Mouse (Mus musculus): ENCODE results near the gene Zfp950.

Gene Zfp950

DNA sequence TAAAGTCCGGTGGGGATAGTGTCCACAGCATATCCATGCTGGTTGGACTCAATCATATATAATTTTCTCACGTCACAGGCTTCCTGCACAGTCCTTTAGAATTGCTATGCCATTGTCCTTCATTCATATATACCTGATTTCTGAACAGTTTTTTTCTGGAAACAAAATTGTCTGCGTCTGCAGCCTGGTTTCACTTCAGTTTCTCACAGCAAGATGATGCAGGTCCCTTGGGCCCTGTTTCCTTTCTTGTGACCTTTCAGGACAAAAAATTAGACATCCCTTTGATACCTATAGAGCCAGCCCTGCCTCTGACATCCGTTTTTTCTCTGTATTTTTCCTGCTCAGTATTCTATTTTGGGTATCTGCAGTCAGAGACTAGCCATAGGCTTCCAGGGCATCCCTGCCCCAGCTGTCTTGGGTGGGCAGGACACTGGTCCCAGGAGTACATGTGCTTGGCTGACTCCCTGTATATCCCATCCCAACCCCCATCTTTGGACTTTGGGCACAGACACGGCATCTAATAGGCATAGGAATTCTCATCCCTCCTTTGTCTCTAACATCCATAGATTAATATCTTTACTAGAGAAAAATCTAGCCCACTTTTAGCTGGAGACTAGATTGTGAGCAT, 83.7 kb downstream of the Zfp950 start:
- no peak for DNase-seq

DNA sequence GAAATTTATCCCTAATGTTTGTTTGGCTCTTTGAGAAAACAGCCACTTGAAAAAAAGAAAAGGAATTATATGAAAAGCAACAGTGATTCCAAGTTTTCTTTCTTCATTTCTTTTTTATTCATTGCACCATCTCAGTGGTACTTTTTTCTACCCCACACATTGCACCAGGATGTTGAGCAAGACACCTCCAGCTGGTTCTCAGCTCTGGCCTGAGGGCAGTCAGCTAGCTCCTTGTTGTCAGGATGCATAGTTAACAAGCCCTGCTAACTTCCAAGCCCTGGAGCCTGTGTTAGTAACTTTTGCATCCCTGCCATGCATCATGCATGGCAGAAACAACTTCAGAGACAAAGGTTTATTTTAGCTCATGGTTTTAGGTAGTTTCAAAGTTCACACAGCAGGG, 87.9 kb downstream of the Zfp950 start:
- no peak for DNase-seq

DNA sequence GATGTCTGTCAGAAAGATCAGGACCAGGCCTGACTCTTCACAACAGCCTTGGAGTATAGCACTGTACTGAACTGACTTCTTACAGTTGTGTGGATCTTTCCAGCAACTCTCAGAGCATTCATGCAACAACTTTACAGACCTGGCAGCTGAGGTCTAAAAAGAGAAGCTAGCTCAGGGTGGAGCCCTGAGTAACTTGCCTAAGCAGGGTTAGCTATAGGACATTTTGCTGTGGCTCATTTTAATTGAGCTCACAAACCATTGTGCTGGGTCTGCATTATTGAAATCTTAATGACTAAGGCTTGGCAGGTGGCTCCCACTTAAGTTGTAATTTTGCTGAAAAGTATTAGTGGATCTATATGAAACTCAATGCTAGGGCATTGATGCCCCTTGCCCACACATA, 88.6 kb downstream of the Zfp950 start:
- no peak for DNase-seq

DNA sequence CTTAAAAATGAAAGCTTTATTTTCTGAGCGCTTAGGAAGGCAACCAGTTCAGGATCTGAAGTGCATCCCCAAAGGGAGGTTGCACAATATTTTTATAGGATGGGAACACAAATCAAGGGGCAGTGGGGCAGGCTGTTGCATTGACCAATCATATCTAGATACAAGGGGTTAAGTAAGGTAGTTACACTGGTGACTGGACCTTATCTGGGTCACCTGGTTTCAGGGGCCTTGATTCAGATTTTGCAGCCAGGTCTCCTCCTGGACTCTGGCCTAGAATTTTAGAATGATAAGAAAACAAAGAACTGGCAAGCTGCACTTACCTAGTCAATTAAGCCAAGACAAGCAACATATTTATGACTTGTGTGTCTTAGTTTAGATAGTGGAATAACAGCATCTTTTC, 89.5 kb downstream of the Zfp950 start:
- no peak for DNase-seq

DNA sequence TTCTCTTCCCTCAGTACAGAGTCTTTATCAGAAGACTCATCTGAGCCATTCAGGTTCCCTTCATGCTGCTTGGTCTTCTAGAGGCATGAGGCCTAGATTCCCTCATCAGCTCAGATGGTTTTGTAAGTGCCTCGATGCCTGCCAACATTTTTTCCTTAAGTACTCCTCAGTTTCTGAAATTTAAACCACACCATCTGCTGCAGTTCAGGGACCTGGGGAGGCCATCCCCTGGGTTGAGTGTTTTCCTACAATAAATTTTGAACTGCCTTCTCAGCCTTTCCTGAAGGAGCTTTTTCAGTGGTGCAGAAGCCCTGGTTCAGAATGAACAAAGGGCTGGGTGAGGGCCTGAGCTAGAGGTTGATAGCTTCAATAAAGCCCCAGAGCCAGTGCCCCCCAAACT, 91.2 kb downstream of the Zfp950 start:
- DNase-seq: no peak

DNA sequence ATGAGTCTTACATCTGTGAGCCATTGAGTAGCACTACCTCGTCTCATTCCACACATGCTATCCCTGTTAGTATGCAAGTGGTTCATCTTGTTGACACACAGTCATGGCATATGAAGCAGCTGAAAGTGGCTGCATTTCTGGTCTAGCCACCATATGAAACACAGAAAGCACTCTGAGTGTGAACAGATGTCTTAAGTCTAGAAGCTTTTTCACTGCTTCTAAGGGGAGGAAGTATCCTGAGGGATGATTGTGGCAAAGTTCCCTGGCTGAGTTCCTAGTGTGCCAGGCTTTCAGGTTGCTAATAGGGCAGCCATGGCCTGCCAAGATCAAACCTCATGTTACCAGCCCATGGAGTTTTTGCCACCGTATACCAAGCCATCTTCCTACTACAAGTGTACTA, 92.0 kb downstream of the Zfp950 start:
- DNase-seq: no peak

DNA sequence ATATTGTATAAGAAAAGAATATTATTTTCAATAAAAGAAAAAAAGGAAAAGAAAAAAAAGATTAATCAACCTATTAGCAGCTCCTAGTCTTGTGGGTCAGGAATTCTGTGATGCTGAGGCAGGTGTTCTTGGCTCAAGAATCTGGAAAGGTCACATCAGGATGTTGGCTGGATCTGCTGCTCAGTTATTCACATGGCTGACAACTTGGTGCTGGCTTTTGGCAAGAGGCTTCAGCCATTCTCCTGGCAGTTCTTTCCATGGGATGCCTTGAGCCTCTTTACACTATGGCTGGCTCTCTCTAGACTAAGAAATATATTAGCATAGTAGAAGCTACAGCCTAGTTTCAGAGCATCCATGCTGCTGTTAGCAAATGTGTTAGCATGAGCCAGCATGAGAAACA, 101.5 kb downstream of the Zfp950 start:
- DNase-seq: no peak

DNA sequence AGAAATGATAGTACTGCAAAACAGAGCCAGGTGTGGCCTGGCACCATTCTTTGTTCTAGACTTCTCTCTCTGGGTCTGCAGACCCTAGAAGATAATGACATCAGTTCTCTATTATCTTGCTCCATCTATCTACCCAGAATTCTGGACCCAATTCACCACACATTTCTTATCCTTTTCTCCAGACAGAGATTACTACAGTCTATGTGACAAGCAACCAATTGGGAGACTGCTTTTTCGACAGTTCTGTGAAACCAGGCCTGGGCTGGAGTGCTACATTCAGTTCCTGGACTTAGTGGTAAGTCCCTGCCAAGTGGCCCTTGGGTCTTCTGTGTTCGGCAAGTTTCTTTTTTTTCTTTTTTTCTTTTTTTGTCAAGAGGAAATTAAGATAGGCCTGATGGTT, 109.1 kb downstream of the Zfp950 start:
- no peak for DNase-seq

DNA sequence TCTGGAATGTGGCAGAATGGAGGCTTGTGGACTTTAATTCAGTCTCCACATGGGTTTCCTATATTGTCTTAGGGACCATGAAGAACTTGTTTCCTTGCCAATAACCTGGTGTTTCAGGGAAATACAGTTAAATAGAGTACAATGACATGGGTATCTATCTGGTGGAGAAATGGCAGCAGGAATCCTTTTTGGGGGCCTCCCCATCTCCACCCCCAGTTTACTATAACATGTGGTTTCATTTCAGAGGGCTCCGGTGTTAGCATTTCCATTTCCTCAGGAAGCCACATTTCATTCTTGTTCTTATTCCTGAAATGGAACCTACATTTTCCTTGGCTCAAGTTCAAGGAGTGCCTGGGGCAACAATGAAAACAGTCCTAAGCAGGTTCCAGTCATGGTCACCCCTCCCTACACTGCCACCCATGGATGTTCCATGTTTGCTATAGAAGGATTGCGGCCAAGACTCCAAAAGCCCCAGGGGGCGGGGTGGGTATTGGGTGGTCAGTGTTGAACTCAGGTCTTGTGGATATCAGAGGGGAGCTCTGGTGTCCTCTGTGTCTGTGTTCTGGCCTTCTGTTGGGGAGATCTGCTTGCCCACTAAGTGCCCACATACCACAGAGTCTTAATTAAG, 118.6 kb downstream of the Zfp950 start:
- DNase-seq: no peak

DNA sequence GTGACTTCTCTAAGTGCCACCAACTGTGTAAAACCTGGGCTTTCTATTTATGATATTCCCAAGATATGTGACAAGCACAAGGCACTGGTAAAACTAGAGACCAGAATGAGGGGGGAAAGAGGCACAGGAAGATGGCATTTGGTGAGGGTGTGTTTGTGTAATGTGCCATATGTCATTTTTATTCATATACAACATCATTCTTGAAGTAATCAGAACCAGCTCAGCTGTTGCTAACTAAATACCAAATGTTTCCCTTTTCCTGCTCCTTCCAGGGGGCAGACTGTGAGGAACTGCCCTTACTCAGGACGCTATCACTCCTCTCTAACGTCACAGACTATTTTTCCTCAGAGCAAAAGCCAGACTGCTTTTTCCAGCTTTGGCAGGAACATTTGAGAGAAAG, 119.1 kb downstream of the Zfp950 start:
- peak; percentile 3 for DNase-seq

DNA sequence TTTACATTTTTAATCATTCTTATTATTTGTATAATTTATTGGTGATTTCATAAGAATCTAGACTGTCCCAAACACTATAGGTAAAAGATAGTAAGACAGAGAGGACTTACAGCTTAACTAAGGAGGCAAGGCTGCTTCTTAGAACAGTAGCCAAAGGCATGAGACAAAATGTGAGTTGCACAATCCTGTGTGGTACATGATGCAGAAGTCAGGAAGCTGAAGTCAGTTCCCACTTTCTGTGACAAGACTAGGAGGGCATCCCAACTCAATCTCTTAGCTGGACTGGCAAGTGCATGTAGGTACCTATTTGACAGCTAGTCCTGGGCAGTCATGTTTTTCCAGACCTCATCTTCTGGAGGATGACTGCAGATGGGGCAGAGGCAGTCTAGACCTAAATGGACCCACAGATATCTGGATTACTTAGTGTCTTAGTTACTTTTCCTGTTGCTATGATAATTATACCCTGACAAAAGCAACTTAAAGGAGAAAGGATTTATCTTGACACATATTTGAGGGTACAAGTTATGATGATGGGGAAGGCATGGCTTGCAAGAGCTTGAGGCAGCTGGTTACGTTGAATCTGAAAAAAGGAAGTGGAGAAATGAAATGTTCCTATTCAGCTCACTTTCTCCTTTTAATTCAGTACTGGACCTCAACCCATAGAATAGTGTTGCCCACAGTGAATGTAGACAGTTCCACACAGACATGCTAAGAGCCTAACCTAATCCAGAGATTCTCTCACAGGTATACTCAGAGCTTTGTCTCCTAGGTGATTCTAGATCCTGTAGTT, 123.0 kb downstream of the Zfp950 start:
- no peak for DNase-seq

DNA sequence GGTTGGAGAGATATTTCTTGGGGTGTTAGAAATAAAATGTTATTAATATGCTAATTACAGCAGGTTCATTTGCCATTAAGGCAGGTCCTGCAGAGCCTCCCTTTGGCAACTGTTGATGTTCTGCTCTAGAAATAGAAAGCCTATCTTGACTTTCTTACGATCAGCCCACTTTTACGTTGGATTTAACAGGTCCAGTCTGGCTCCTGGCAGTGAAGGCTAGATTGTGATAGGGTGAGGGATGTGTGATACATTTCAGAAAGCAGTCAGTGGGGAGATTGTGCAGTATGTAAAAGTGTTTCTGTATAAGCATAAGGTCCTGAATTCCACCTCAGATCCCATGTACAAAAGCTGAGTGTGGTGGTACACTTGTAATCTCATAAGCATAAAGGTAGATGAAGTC, 131.4 kb downstream of the Zfp950 start:
- DNase-seq: no peak

All from right cerebral cortex, adult 18-20 months (tissue).